Mouse (Mus musculus) heart, adult 18-20 months (tissue): ENCODE results near the gene Stx6. TPM values are rescaled to one million over a fixed set of nuclear protein-coding genes. Genes with fewer than 3 reads are reported as not detected.
A peak's percentile ranks its signal among the peaks of the same experiment; 100 is the strongest.

Experiments used
- DNase-seq, 2 experiments: peaks; one replicate each; pipeline ENCODE4 v3.0.0; 2021 to 2022; ENCODE audit warnings: mixed read lengths in 1 of 2
- total RNA-seq, 2 experiments: library from RNA; stranded (reverse); gene quantifications; 2 replicates each; pipeline ENCODE4 v1.2.3; 2021

The Stx6 gene
- total RNA-seq, 2 experiments from 2014 or later: 17.5 to 20.2 TPM

GRCm38 (mm10) chr1:155233378-155233777 is 74.9 kb downstream of the Stx6 start:
- no peak for DNase-seq

GRCm38 (mm10) chr1:155233931-155234607 is 75.6 kb downstream of the Stx6 start:
- peak; percentile 87 to 91 for DNase-seq

GRCm38 (mm10) chr1:155235641-155236040 is 77.1 kb downstream of the Stx6 start:
- no peak for DNase-seq

- peak; percentile 65 to 79 for DNase-seq
Observed at GRCm38 (mm10) chr1:155236306-155237024, 78.0 kb downstream of the Stx6 start.

GRCm38 (mm10) chr1:155237390-155237789 is 78.9 kb downstream of the Stx6 start:
- DNase-seq: peak; percentile 28 to 38

GRCm38 (mm10) chr1:155238126-155238525 is 79.6 kb downstream of the Stx6 start:
- no peak for DNase-seq

GRCm38 (mm10) chr1:155239169-155239568 is 80.7 kb downstream of the Stx6 start:
- DNase-seq: no peak

- peak; percentile 70 for DNase-seq
Observed at GRCm38 (mm10) chr1:155239962-155240717, 81.6 kb downstream of the Stx6 start.

GRCm38 (mm10) chr1:155241701-155242487 is 83.4 kb downstream of the Stx6 start:
- DNase-seq: peak in 1 of 2 experiments; percentile 32

GRCm38 (mm10) chr1:155242488-155242745 is 83.9 kb downstream of the Stx6 start:
- no peak for DNase-seq

GRCm38 (mm10) chr1:155243797-155244770 is 85.6 kb downstream of the Stx6 start, which contains the start of gene BC034090:
Gene BC034090, minus strand, starts transcription at chr1:155244444.
- DNase-seq: peak; percentile 78 to 81

GRCm38 (mm10) chr1:155244771-155245211 is 86.3 kb downstream of the Stx6 start:
- DNase-seq: peak; percentile 32 to 62

GRCm38 (mm10) chr1:155245516-155245915 is 87.0 kb downstream of the Stx6 start:
- peak in 1 of 2 experiments; percentile 29 for DNase-seq

GRCm38 (mm10) chr1:155247441-155247840 is 88.9 kb downstream of the Stx6 start:
- no peak for DNase-seq

GRCm38 (mm10) chr1:155248041-155248440 is 89.5 kb downstream of the Stx6 start:
- no peak for DNase-seq

GRCm38 (mm10) chr1:155249896-155250295 is 91.4 kb downstream of the Stx6 start:
- no peak for DNase-seq

GRCm38 (mm10) chr1:155250531-155251135 is 92.1 kb downstream of the Stx6 start:
- DNase-seq: no peak

- DNase-seq: no peak
Observed at GRCm38 (mm10) chr1:155251596-155251995, 93.1 kb downstream of the Stx6 start.

- no peak for DNase-seq
Observed at GRCm38 (mm10) chr1:155252631-155253121, 94.2 kb downstream of the Stx6 start.

GRCm38 (mm10) chr1:155253126-155253525 is 94.6 kb downstream of the Stx6 start:
- no peak for DNase-seq
